Mouse (Mus musculus): ENCODE results near the gene Fcgr2b. TPM values are rescaled to one million over a fixed set of nuclear protein-coding genes. Genes with fewer than 3 reads are reported as not detected.
A peak's percentile ranks its signal among the peaks of the same experiment; 100 is the strongest.
"Not testable (repeated sequence)": the region's sequence is repeated elsewhere in the genome, so short reads cannot be mapped to it uniquely, and the experiment has no call there.

Fcgr2b gene
- polyA plus RNA-seq, 1 experiment from 2014 or later, result 2.8 TPM

- 61% methylated on average over 21 of the region's 21 CpGs for WGBS
- Histone ChIP-seq H3K4me2 (peak overlapping the region; percentile 46), H3K27me3 (peaks cover 9% of the 10 kb centered on the region; the same call in 1 of the 2 replicates), H3K36me3 (no peaks in the 10 kb centered on the region), H3K4me1 (no peaks in the 10 kb centered on the region), H3K9ac (no peak overlapping the region), H3K27ac (no peak overlapping the region), H3K9me3 (replicated peaks) (no peaks in the 10 kb centered on the region), H3K4me3 (replicated peaks) (peak overlapping the region; percentile 17)
- ATAC-seq (replicated peaks; ENCODE audit: low FRiP score), result no peak
These were observed 21.7 kb upstream of the Fcgr2b start for GRCm38 (mm10) chr1:170997756-170998655.

- Histone ChIP-seq H3K36me3 (no peaks in the 10 kb centered on the region), H3K9ac (no peak overlapping the region), H3K27me3 (peaks cover 9% of the 10 kb centered on the region; the same call in 1 of the 2 replicates), H3K4me1 (no peaks in the 10 kb centered on the region), H3K27ac (no peak overlapping the region), H3K4me2 (no peak overlapping the region), H3K9me3 (replicated peaks) (no peaks in the 10 kb centered on the region), H3K4me3 (replicated peaks) (no peak overlapping the region)
- WGBS, result 45% methylated on average over 3 of the region's 3 CpGs
- no peak; the same call in 1 of the 2 replicates for ATAC-seq (replicated peaks; ENCODE audit: low FRiP score)
These were observed 20.4 kb upstream of the Fcgr2b start for GRCm38 (mm10) chr1:170996753-170997152.

GRCm38 (mm10) chr1:170996034-170996433, 19.7 kb upstream of the Fcgr2b start:
- WGBS, result 82% methylated on average over 3 of the region's 3 CpGs
- no peak overlapping the region for H3K4me2 ChIP-seq

GRCm38 (mm10) chr1:170992550-170992949, 16.2 kb upstream of the Fcgr2b start:
- Histone ChIP-seq H3K4me3 (replicated peaks) (no peak overlapping the region), H3K9me3 (replicated peaks) (no peaks in the 10 kb centered on the region), H3K27me3 (0 out of 2 replicates have a peak, but pooled peaks cover 4% of the 10 kb centered on the region), H3K9ac (no peak overlapping the region), H3K27ac (no peak overlapping the region), H3K36me3 (no peaks in the 10 kb centered on the region), H3K4me2 (no peak overlapping the region), H3K4me1 (no peaks in the 10 kb centered on the region)
- ATAC-seq (replicated peaks; ENCODE audit: low FRiP score), result no peak
- 54% methylated on average over 5 of the region's 5 CpGs for WGBS

More at GRCm38 (mm10) chr1:170996034-170996433, 19.7 kb upstream of the Fcgr2b start:
- ATAC-seq (replicated peaks; ENCODE audit: low FRiP score), result no peak
- H3K27ac ChIP-seq, result no peak overlapping the region
- H3K9ac ChIP-seq, result no peak overlapping the region
- H3K9me3 ChIP-seq (replicated peaks), result no peaks in the 10 kb centered on the region
- peaks cover 9% of the 10 kb centered on the region; the same call in 1 of the 2 replicates for H3K27me3 ChIP-seq
- no peaks in the 10 kb centered on the region for H3K36me3 ChIP-seq
- no peaks in the 10 kb centered on the region for H3K4me1 ChIP-seq
- H3K4me3 ChIP-seq (replicated peaks), result no peak overlapping the region

GRCm38 (mm10) chr1:170989656-170990055, 13.3 kb upstream of the Fcgr2b start:
- Histone ChIP-seq H3K27me3 (0 out of 2 replicates have a peak, but pooled peaks cover 4% of the 10 kb centered on the region), H3K4me3 (replicated peaks) (no peak overlapping the region), H3K4me2 (no peak overlapping the region), H3K4me1 (peaks cover 3% of the 10 kb centered on the region; the same call in 1 of the 2 replicates), H3K36me3 (no peaks in the 10 kb centered on the region), H3K9ac (no peak overlapping the region), H3K9me3 (replicated peaks) (no peaks in the 10 kb centered on the region), H3K27ac (no peak overlapping the region)
- 76% methylated on average over 9 of the region's 9 CpGs for WGBS
- no peak for ATAC-seq (replicated peaks; ENCODE audit: low FRiP score)

GRCm38 (mm10) chr1:170985861-170986260, 9.5 kb upstream of the Fcgr2b start:
- 82% methylated on average over 5 of the region's 5 CpGs for WGBS

GRCm38 (mm10) chr1:170985092-170985491, 8.7 kb upstream of the Fcgr2b start:
- Histone ChIP-seq H3K4me2 (no peak overlapping the region), H3K27ac (no peak overlapping the region), H3K36me3 (no peaks in the 10 kb centered on the region), H3K9ac (no peak overlapping the region), H3K9me3 (replicated peaks) (no peaks in the 10 kb centered on the region), H3K4me3 (replicated peaks) (no peak overlapping the region), H3K4me1 (peaks cover 6% of the 10 kb centered on the region; the same call in 1 of the 2 replicates), H3K27me3 (0 out of 2 replicates have a peak, but pooled peaks cover 4% of the 10 kb centered on the region)
- WGBS, result 70% methylated on average over 3 of the region's 3 CpGs
- no peak for ATAC-seq (replicated peaks; ENCODE audit: low FRiP score)

More at GRCm38 (mm10) chr1:170985861-170986260, 9.5 kb upstream of the Fcgr2b start:
- H3K9me3 ChIP-seq (replicated peaks), result no peaks in the 10 kb centered on the region
- no peak overlapping the region for H3K4me3 ChIP-seq (replicated peaks)
- H3K4me1 ChIP-seq, result peaks cover 6% of the 10 kb centered on the region; the same call in 1 of the 2 replicates
- no peaks in the 10 kb centered on the region for H3K36me3 ChIP-seq
- no peak overlapping the region for H3K4me2 ChIP-seq
- no peak overlapping the region for H3K9ac ChIP-seq
- 0 out of 2 replicates have a peak, but pooled peaks cover 4% of the 10 kb centered on the region for H3K27me3 ChIP-seq
- no peak for ATAC-seq (replicated peaks; ENCODE audit: low FRiP score)
- no peak overlapping the region for H3K27ac ChIP-seq

- no peak overlapping the region for H3K4me3 ChIP-seq (replicated peaks)
- H3K27me3 ChIP-seq, result no peaks in the 10 kb centered on the region
- H3K4me1 ChIP-seq, result peaks cover 6% of the 10 kb centered on the region; the same call in 1 of the 2 replicates
- H3K27ac ChIP-seq, result no peak overlapping the region
- H3K9ac ChIP-seq, result no peak overlapping the region
- H3K36me3 ChIP-seq, result no peaks in the 10 kb centered on the region
- 81% methylated on average over 4 of the region's 4 CpGs for WGBS
- no peaks in the 10 kb centered on the region for H3K9me3 ChIP-seq (replicated peaks)
- H3K4me2 ChIP-seq, result no peak overlapping the region
- no peak for ATAC-seq (replicated peaks; ENCODE audit: low FRiP score)
These were observed 6.7 kb upstream of the Fcgr2b start for GRCm38 (mm10) chr1:170983066-170983465.

GRCm38 (mm10) chr1:170982301-170982700, 6.0 kb upstream of the Fcgr2b start:
- Histone ChIP-seq H3K9ac (no peak overlapping the region), H3K4me1 (peaks cover 6% of the 10 kb centered on the region; the same call in 1 of the 2 replicates), H3K27me3 (no peaks in the 10 kb centered on the region), H3K36me3 (no peaks in the 10 kb centered on the region), H3K4me3 (replicated peaks) (no peak overlapping the region), H3K27ac (no peak overlapping the region), H3K4me2 (no peak overlapping the region), H3K9me3 (replicated peaks) (no peaks in the 10 kb centered on the region)
- WGBS, result 78% methylated on average over 2 of the region's 2 CpGs
- no peak for ATAC-seq (replicated peaks; ENCODE audit: low FRiP score)

- not testable (repeated sequence) for H3K4me3 ChIP-seq (replicated peaks); H3K9ac ChIP-seq; H3K36me3 ChIP-seq; H3K9me3 ChIP-seq (replicated peaks); H3K4me2 ChIP-seq; H3K4me1 ChIP-seq; H3K27ac ChIP-seq; H3K27me3 ChIP-seq; ATAC-seq (replicated peaks; ENCODE audit: low FRiP score)
- WGBS, result 76% methylated on average over 1 of the region's 1 CpGs
These were observed 5.3 kb upstream of the Fcgr2b start for GRCm38 (mm10) chr1:170981679-170982078.

- ATAC-seq (replicated peaks; ENCODE audit: low FRiP score), result no peak
- H3K27ac ChIP-seq, result no peak overlapping the region
- WGBS, result 79% methylated on average over 4 of the region's 4 CpGs
These were observed 2.3 kb upstream of the Fcgr2b start for GRCm38 (mm10) chr1:170978601-170979000.

GRCm38 (mm10) chr1:170975751-170976161, 591 bp downstream of the Fcgr2b start:
- ATAC-seq (replicated peaks; ENCODE audit: low FRiP score), result peak; percentile 90
- H3K4me2 ChIP-seq, result no peak overlapping the region
- 53% methylated on average over 7 of the region's 7 CpGs for WGBS

More at GRCm38 (mm10) chr1:170978601-170979000, 2.3 kb upstream of the Fcgr2b start:
- H3K9me3 ChIP-seq (replicated peaks), result no peaks in the 10 kb centered on the region
- H3K4me3 ChIP-seq (replicated peaks), result no peak overlapping the region
- no peaks in the 10 kb centered on the region for H3K4me1 ChIP-seq
- H3K36me3 ChIP-seq, result no peaks in the 10 kb centered on the region
- H3K4me2 ChIP-seq, result no peak overlapping the region
- no peak overlapping the region for H3K9ac ChIP-seq
- H3K27me3 ChIP-seq, result no peaks in the 10 kb centered on the region

More at GRCm38 (mm10) chr1:170975751-170976161, 591 bp downstream of the Fcgr2b start:
- Histone ChIP-seq H3K4me1 (no peaks in the 10 kb centered on the region), H3K36me3 (no peaks in the 10 kb centered on the region), H3K4me3 (replicated peaks) (no peak overlapping the region), H3K9ac (no peak overlapping the region), H3K27me3 (no peaks in the 10 kb centered on the region), H3K9me3 (replicated peaks) (no peaks in the 10 kb centered on the region), H3K27ac (peak overlapping the region; percentile 24; the same call in 1 of the 2 replicates)
